Mouse (Mus musculus): Measurements from ENCODE around the gene Tnfaip2.

GRCm38 (mm10) chr12:111419918-111420317 lies 22.4 kb upstream of the Tnfaip2 start:
- no peak for TF ChIP-seq CTCF (IDR thresholded peaks at IDR 0.05; ENCODE audit: low read depth)
- no peak for TF ChIP-seq EP300 (IDR thresholded peaks at IDR 0.05; ENCODE audit: low read depth)

All from liver, postnatal 0 days (tissue).